Comparison of ENCODE assay signal across 22 mouse cellular contexts in genomic region chr1:57594815-57595214, GRCm38 (mm10).
DNase-seq lines count a peak whose midpoint lies in the region; ATAC-seq and TF ChIP-seq lines count a peak whose summit lies in the region.
"Had no signal": no experiment of that assay in that cellular context is flagged by ENCODE, and none has a peak within 500 bp of the region (broad histone marks: within the 10 kb centered on the region; RNA-seq: fewer than 3 reads in every experiment).

No protein-coding gene starts in this region.

- 31% methylated on average over 5 of the region's 5 CpGs for WGBS in kidney, postnatal 0 days
- 35% methylated on average over 5 of the region's 5 CpGs for WGBS in limb, embryonic 14.5 days

- H3K27ac ChIP-seq in kidney, postnatal 0 days = no peak overlapping the region
- 0 out of 2 replicates have a peak overlapping the region, but pooled peaks have one; percentile 7 for H3K27ac ChIP-seq in limb, embryonic 14.5 days (replicated peaks; ENCODE audit: low read depth, low read length)

- no peak for TF ChIP-seq CTCF in kidney, postnatal 0 days (IDR thresholded peaks at IDR 0.05; ENCODE audit: low read depth)

- H3K4me3 ChIP-seq in kidney, postnatal 0 days (replicated peaks; ENCODE audit: low read depth, low read length) = no peak overlapping the region
- no peak overlapping the region for H3K4me3 ChIP-seq in limb, embryonic 14.5 days (replicated peaks; ENCODE audit: low read length)

- H3K4me1 ChIP-seq in kidney, postnatal 0 days (replicated peaks; ENCODE audit: insufficient read depth, low read length) = no peaks in the 10 kb centered on the region
- peaks cover 18% of the 10 kb centered on the region for H3K4me1 ChIP-seq in limb, embryonic 14.5 days (ENCODE audit: control insufficient read depth, insufficient read depth, low read length)

- ATAC-seq in kidney, postnatal 0 days (replicated peaks; ENCODE audit: low FRiP score, low read depth) = no peak
- no peak for ATAC-seq in limb, embryonic 14.5 days (ENCODE audit: low FRiP score, low read depth)
- ATAC-seq in cerebellum, adult (ENCODE audit: insufficient number of reproducible peaks, low FRiP score, low TSS enrichment) = no peak
- ATAC-seq: activated CD4-positive, CD25-positive, alpha-beta regulatory T cell, adult 4 months; CD4-positive, CD25-positive, alpha-beta regulatory T cell, adult 4 months; inflammation-experienced regulatory T-cells, adult 6 months; liver, postnatal 0 days had no signal

- intact Hi-C loops in heart, postnatal 36 days (cut with DNase I) = no loop called here

- H3K36me3 ChIP-seq in kidney, postnatal 0 days (ENCODE audit: insufficient read depth, low read length) = no peaks in the 10 kb centered on the region
- H3K36me3 ChIP-seq in limb, embryonic 14.5 days (ENCODE audit: control insufficient read depth, insufficient read depth, low read length) = no peaks in the 10 kb centered on the region
- H3K36me3 ChIP-seq: G1E had no signal

- peak; percentile 40 for DNase-seq in kidney, postnatal 0 days (ENCODE audit: low spot score)
- DNase-seq in kidney, adult 9 months = no peak
- peak; percentile 22 to 39 for DNase-seq in spleen, postnatal 36 days (ENCODE audit: low spot score in 2 of 2)
- DNase-seq in spleen, postnatal 10 days (ENCODE audit: low spot score in 2 of 2) = no peak
- DNase-seq in limb, embryonic 14.5 days (ENCODE audit: low spot score) = no peak
- DNase-seq in heart, postnatal 36 days = no peak
- DNase-seq: adrenal gland, postnatal 14 days; cerebellum, adult 11 months; embryo, embryonic 11 days; forebrain, postnatal 0 days; heart, postnatal 4 days; kidney, adult 8-10 months; liver, postnatal 0 days; lung, postnatal 10 days; right cerebral cortex, postnatal 25 days; thymus, postnatal 14 days had no signal

- H3K9ac ChIP-seq in kidney, postnatal 0 days (ENCODE audit: low read depth, low read length) = no peak overlapping the region
- no peak overlapping the region for H3K9ac ChIP-seq in limb, embryonic 14.5 days (ENCODE audit: low read depth, low read length, severe bottlenecking)
- H3K9ac ChIP-seq: forebrain, postnatal 0 days; liver, postnatal 0 days had no signal

- no peak overlapping the region for H3K4me2 ChIP-seq in kidney, postnatal 0 days (ENCODE audit: low read length)
- H3K4me2 ChIP-seq in limb, embryonic 14.5 days (replicated peaks; ENCODE audit: low read depth, low read length, severe bottlenecking) = no peak overlapping the region
- H3K4me2 ChIP-seq: heart, embryonic 11.5 days had no signal

- H3K9me3 ChIP-seq in kidney, postnatal 0 days (replicated peaks; ENCODE audit: low read length) = no peaks in the 10 kb centered on the region
- no peaks in the 10 kb centered on the region for H3K9me3 ChIP-seq in limb, embryonic 14.5 days (ENCODE audit: control insufficient read depth, low read length)
- H3K9me3 ChIP-seq: G1E had no signal

- H3K27me3 ChIP-seq in kidney, postnatal 0 days (ENCODE audit: insufficient read depth, low read length) = no peaks in the 10 kb centered on the region
- no peaks in the 10 kb centered on the region for H3K27me3 ChIP-seq in limb, embryonic 14.5 days (ENCODE audit: control insufficient read depth, insufficient read depth, low read length)

- TF ChIP-seq POLR2A in limb, embryonic 14.5 days (IDR thresholded peaks at IDR 0.05; ENCODE audit: borderline replicate concordance, extremely low read depth, insufficient read depth, insufficient read length) = no peak

Comparison
In these comparisons a context has a peak if more than half of its experiments do, and no peak if none do; other contexts are left out.
1. DNase-seq: peak in kidney, postnatal 0 days (single experiment) and spleen, postnatal 36 days (2 of 2); none in kidney, adult 9 months (single experiment), spleen, postnatal 10 days (0 of 2), limb, embryonic 14.5 days (single experiment) and heart, postnatal 36 days (0 of 2).